Mouse (Mus musculus): ENCODE results near the gene Caap1.

Gene Caap1

DNA sequence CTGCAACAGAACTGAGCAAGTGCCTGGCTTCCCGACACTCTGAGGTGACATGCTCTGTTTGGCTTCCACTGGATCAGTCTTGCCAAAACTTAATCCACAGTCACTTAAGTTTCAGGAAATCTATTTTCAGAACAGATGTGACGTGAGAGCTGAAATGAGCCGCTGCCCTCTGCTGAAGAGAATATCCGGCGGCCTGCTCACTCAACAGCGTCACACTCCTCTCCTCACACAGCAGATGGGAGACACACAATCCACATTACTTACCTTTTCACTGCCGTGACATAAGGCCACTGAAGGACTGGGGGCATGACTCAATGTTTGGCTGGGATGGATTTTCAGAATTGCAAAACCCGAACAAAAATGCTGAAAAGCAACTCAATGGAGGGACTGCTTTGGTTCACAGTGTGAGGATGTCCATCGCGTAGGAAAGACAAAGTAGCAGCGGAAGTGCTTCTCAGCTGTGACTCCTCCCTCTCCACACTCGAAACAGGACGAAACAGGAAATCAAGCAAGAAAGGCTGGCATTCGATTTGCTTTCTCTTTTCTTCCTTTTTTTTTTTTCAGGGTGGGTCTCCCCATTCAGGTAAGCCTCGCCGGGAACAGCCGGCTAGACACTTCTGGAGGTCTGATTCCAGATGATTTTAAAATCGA, 79.7 kb downstream of the Caap1 start:
- peak; percentile 1 for DNase-seq

GRCm38 (mm10) chr4:94473286-94473685, 83.3 kb downstream of the Caap1 start:
- no peak for DNase-seq

- no peak for DNase-seq
These were observed 97.2 kb downstream of the Caap1 start for GRCm38 (mm10) chr4:94459424-94459823.

GRCm38 (mm10) chr4:94454857-94455256, 101.7 kb downstream of the Caap1 start:
- DNase-seq, result no peak
